Mouse (Mus musculus) intestine, embryonic 14.5 days (tissue): ENCODE data around the gene Shld2. TPM values are rescaled to one million over a fixed set of nuclear protein-coding genes. Genes with fewer than 3 reads are reported as not detected.

Experiments
- ATAC-seq: fragments of 200-750 bp; cut with Nextera tagmentation; replicated peaks from 2 replicates; pipeline ENCODE4 v1.8.0; 2017; ENCODE audit warnings: low read depth, moderate number of reproducible peaks, moderate TSS enrichment, moderate library complexity; ENCODE audit not compliant: low FRiP score, low TSS enrichment
- DNase-seq: peaks from one replicate; pipeline ENCODE4 v3.0.0-alpha.2; 2018; ENCODE audit warnings: low spot score
- H3K27ac ChIP-seq: fragments of 300-500 bp; sonication (generic); 2 replicates; pipeline ENCODE4 v1.5.1; 2014; ENCODE audit warnings: low read depth, mild to moderate bottlenecking, control low read depth
- H3K27me3 ChIP-seq: fragments of 300-500 bp; sonication (generic); replicated peaks from 2 replicates; pipeline ENCODE4 v1.6.1; 2014; ENCODE audit warnings: low read length, control low read depth; ENCODE audit not compliant: control insufficient read depth, insufficient read depth
- H3K36me3 ChIP-seq: fragments of 300-500 bp; sonication (generic); 2 replicates; pipeline ENCODE4 v1.6.1; 2014; ENCODE audit warnings: low read length, control low read depth; ENCODE audit not compliant: control insufficient read depth, insufficient read depth
- H3K4me1 ChIP-seq: fragments of 300-500 bp; sonication (generic); replicated peaks from 2 replicates; pipeline ENCODE4 v1.6.1; 2014; ENCODE audit warnings: low read length, control low read depth, mixed read lengths; ENCODE audit not compliant: control insufficient read depth, insufficient read depth
- H3K4me2 ChIP-seq: fragments of 300-500 bp; sonication (generic); 2 replicates; pipeline ENCODE4 v1.6.1; 2014; ENCODE audit warnings: low read length
- H3K4me3 ChIP-seq: fragments of 300-500 bp; sonication (generic); 2 replicates; pipeline ENCODE4 v1.5.1; 2014; ENCODE audit warnings: low read depth, low read length, control low read depth, mixed read lengths
- H3K9ac ChIP-seq: fragments of 300-500 bp; sonication (generic); 2 replicates; pipeline ENCODE4 v1.6.1; 2014; ENCODE audit warnings: mild to moderate bottlenecking, low read length
- H3K9me3 ChIP-seq: fragments of 300-500 bp; sonication (generic); 2 replicates; pipeline ENCODE4 v1.6.1; 2016; ENCODE audit warnings: low read length, control low read depth; ENCODE audit not compliant: control insufficient read depth
- WGBS: fragments of 180-500 bp; shearing (Covaris S2); extraction: QIAGEN DNeasy Blood & Tissue Kit; methylation state at CpG from one replicate; pipeline ENCODE4 v1.1.7; 2014; 5-methylcytosine and 5-hydroxymethylcytosine counted together
- polyA plus RNA-seq: library from polyadenylated mRNA; unstranded; fragments of >200 nt; fragmentation: Nextera tagmentation; extraction: Ambion mirVana; gene quantifications from 2 replicates; pipeline ENCODE4 v1.2.1, GENCODE M21; 2014

The Shld2 gene
- polyA plus RNA-seq, 1 experiment from 2014 or later: 11.0 TPM

GRCm38 (mm10) chr14:34331886-34332285 is 21.6 kb upstream of the Shld2 start:
- Histone ChIP-seq H3K27ac (no peak overlapping the region), H3K36me3 (peaks cover 97% of the 10 kb centered on the region), H3K4me3 (no peak overlapping the region), H3K4me1 (no peaks in the 10 kb centered on the region), H3K27me3 (no peaks in the 10 kb centered on the region), H3K4me2 (no peak overlapping the region), H3K9me3 (no peaks in the 10 kb centered on the region), H3K9ac (no peak overlapping the region)
- ATAC-seq: no peak
- no peak for DNase-seq
- 82% methylated on average over 3 of the region's 3 CpGs for WGBS

DNA sequence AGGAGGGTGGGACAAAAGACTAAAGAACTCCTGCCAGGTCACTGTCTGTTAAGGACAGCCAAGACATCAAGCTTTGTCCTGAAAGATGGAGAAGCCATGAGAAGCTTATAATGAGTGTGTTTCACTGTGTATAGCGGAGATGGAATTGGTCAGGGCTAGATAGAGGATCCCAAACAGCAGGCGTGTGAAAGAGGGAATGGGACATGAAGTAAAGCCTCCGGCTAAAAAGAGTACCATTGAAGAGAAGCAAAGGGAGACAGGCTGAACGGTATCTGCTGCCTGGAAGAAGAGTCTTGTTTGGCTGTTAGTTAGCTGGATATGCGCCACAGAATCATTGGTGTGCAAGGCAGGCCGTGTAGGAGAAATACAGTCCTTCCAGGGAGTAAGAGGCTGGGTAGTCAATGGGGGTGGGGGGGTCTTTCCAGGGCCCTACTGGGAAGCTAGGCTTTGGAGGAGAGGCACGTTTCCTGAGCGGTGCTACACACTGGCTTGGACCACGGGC is 20.4 kb upstream of the Shld2 start:
- H3K9me3 ChIP-seq: no peaks in the 10 kb centered on the region
- H3K27ac ChIP-seq: no peak overlapping the region
- no peak overlapping the region for H3K4me3 ChIP-seq
- H3K4me2 ChIP-seq: no peak overlapping the region
- WGBS: 93% methylated on average over 9 of the region's 9 CpGs
- ATAC-seq (no peak), DNase-seq (no peak)
- H3K9ac ChIP-seq: no peak overlapping the region
- peaks cover 97% of the 10 kb centered on the region for H3K36me3 ChIP-seq
- no peaks in the 10 kb centered on the region for H3K27me3 ChIP-seq
- H3K4me1 ChIP-seq: no peaks in the 10 kb centered on the region

DNA sequence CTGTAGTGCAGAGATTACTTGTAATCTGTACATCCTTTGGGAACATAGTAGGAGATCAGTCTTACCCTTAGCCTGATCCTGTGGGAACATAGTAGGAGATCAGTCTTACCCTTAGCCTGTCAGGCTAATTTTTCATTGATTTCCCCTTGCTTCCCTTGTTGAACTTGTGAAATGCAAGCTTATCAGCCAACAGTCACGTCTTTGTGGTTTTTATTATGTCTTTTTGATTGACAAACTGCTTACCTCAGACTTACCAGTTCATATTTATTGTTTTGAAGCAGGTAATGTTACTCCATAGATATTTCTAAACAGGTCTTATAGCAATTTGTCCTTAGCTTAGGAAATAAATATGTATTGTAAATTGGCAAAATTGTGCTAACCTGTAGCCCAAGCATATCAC is 17.3 kb upstream of the Shld2 start:
- Histone ChIP-seq H3K27me3 (no peaks in the 10 kb centered on the region), H3K36me3 (peaks cover 93% of the 10 kb centered on the region), H3K4me2 (no peak overlapping the region), H3K4me3 (no peak overlapping the region), H3K27ac (no peak overlapping the region), H3K4me1 (no peaks in the 10 kb centered on the region), H3K9ac (no peak overlapping the region), H3K9me3 (no peaks in the 10 kb centered on the region)
- ATAC-seq: no peak
- WGBS: 84% methylated on average over 1 of the region's 1 CpGs
- no peak for DNase-seq

- no peak for DNase-seq
- H3K4me3 ChIP-seq: no peak overlapping the region
- peaks cover 85% of the 10 kb centered on the region for H3K36me3 ChIP-seq
- no peak overlapping the region for H3K9ac ChIP-seq
- ATAC-seq: no peak
- H3K27ac ChIP-seq: no peak overlapping the region
- no peak overlapping the region for H3K4me2 ChIP-seq
- 91% methylated on average over 3 of the region's 3 CpGs for WGBS
- H3K9me3 ChIP-seq: no peaks in the 10 kb centered on the region
- no peaks in the 10 kb centered on the region for H3K27me3 ChIP-seq
- H3K4me1 ChIP-seq: no peaks in the 10 kb centered on the region
These were observed 16.3 kb upstream of the Shld2 start for GRCm38 (mm10) chr14:34326606-34327005.

GRCm38 (mm10) chr14:34323576-34324085 is 13.3 kb upstream of the Shld2 start:
- H3K27me3 ChIP-seq: no peaks in the 10 kb centered on the region
- H3K4me3 ChIP-seq: no peak overlapping the region
- H3K27ac ChIP-seq: no peak overlapping the region
- ATAC-seq (no peak), DNase-seq (no peak)
- no peaks in the 10 kb centered on the region for H3K9me3 ChIP-seq
- peaks cover 82% of the 10 kb centered on the region for H3K36me3 ChIP-seq
- 90% methylated on average over 5 of the region's 5 CpGs for WGBS
- no peaks in the 10 kb centered on the region for H3K4me1 ChIP-seq
- H3K9ac ChIP-seq: no peak overlapping the region
- H3K4me2 ChIP-seq: no peak overlapping the region

- Histone ChIP-seq H3K4me3 (no peak overlapping the region), H3K4me1 (peaks cover 10% of the 10 kb centered on the region; the same call in 1 of the 2 replicates), H3K27ac (no peak overlapping the region), H3K9ac (no peak overlapping the region), H3K4me2 (no peak overlapping the region), H3K36me3 (peaks cover 37% of the 10 kb centered on the region), H3K27me3 (no peaks in the 10 kb centered on the region), H3K9me3 (no peaks in the 10 kb centered on the region)
- DNase-seq: no peak
- ATAC-seq: no peak
These were observed 7.8 kb upstream of the Shld2 start for GRCm38 (mm10) chr14:34318113-34318512.

DNA sequence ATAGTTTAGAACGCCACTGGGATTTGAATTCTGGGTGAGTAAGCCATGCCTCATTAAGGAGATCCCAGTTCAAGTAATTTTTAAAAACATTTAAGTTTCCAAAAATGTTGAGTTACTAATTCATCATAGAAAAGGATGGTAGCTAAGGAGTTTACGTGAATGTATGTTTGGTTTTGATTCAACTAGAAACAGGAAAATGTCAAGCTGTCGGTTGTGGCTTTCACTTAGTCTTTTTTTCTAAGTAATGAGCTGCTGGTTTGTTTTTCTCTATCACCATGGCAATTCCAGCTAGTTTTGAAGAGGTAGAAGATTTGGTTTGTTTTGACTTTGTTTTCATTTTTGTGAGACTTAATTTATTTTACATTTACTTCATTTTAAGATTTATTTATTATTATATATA is 7.1 kb upstream of the Shld2 start:
- 77% methylated on average over 3 of the region's 3 CpGs for WGBS
- DNase-seq (no peak), ATAC-seq (no peak)
- no peak overlapping the region for H3K9ac ChIP-seq
- no peak overlapping the region for H3K4me2 ChIP-seq
- H3K27me3 ChIP-seq: no peaks in the 10 kb centered on the region
- no peak overlapping the region for H3K4me3 ChIP-seq
- H3K4me1 ChIP-seq: peaks cover 15% of the 10 kb centered on the region; the same call in 1 of the 2 replicates
- H3K27ac ChIP-seq: no peak overlapping the region
- peaks cover 32% of the 10 kb centered on the region for H3K36me3 ChIP-seq
- no peaks in the 10 kb centered on the region for H3K9me3 ChIP-seq

- peaks cover 27% of the 10 kb centered on the region; the same call in 1 of the 2 replicates for H3K36me3 ChIP-seq
- WGBS: 94% methylated on average over 2 of the region's 2 CpGs
- no peak for ATAC-seq
These were observed 6.1 kb upstream of the Shld2 start for GRCm38 (mm10) chr14:34316346-34316745.

DNA sequence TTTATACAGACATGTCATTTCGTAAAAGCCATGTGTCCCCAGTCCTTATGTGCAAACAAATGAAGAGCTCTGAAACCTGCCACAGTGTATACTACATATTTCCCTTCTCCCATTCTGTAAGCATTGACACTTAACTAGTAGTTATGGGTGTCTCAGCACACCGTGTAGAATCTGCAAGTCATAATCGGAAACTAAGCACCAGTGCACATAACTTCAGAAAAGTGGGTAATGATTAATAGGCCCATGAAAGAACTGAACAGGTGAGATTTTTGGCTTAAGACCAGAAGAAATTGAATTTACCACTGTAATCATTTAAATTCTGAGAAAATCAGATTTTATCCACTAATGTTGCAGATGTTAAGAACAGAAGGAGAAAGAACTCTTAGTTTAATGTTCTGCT is 4.5 kb upstream of the Shld2 start:
- Histone ChIP-seq H3K9ac (no peak overlapping the region), H3K4me1 (peaks cover 21% of the 10 kb centered on the region; the same call in 1 of the 2 replicates), H3K9me3 (no peaks in the 10 kb centered on the region), H3K27me3 (no peaks in the 10 kb centered on the region), H3K4me2 (no peak overlapping the region), H3K4me3 (no peak overlapping the region), H3K27ac (no peak overlapping the region), H3K36me3 (peaks cover 13% of the 10 kb centered on the region; the same call in 1 of the 2 replicates)
- ATAC-seq (no peak), DNase-seq (no peak)
- 54% methylated on average over 3 of the region's 3 CpGs for WGBS

More at GRCm38 (mm10) chr14:34316346-34316745, 6.1 kb upstream of the Shld2 start:
- Histone ChIP-seq H3K4me1 (peaks cover 21% of the 10 kb centered on the region; the same call in 1 of the 2 replicates), H3K4me3 (no peak overlapping the region), H3K9ac (no peak overlapping the region), H3K27ac (no peak overlapping the region), H3K4me2 (no peak overlapping the region), H3K27me3 (no peaks in the 10 kb centered on the region), H3K9me3 (no peaks in the 10 kb centered on the region)
- no peak for DNase-seq
